Mouse (Mus musculus): Measurements from ENCODE around the gene Acvr1b. TPM values are rescaled to one million over a fixed set of nuclear protein-coding genes. Genes with fewer than 3 reads are reported as not detected.

Gene Acvr1b
- 3.6 and 6.4 TPM in 2 replicates for polyA plus RNA-seq (2011; ENCODE audit: insufficient read depth, insufficient read length, low replicate concordance, missing spikeins)

DNA sequence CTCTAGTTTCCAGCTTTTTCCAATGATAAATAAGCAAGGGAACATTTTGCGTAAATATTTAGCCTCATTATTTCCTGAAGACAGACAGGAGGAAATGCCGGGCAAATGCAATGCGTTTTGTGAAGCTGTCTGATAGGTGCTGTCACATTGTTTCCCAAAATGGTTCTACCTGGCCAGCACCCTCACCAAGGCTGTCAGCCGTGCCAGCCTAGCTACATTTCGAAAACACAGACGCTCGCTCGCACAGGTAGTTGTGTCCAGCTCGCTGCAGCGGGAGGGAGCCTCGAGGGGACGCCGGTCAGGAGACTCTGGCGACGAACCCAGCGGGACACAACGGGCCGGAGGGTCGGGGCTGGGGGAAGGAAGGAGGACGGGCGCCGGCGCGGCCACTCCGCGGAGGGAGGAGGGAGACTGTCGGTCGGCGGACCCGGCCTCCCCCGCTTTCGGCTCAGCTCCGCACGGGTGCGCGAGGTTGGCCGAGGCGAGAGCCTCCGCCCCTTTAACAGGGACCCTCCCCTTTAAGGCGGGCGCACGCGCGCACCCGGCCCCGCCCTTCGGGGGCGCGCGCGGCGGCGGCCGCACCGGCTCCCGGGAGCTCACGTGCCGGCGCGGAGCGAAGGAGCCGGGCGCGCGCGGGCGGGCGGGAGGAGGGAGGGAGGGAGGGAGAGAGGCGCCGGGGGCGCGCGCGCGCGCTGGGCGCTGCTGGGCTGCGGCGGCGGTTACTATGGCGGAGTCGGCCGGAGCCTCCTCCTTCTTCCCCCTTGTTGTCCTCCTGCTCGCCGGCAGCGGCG lies at the start of gene Acvr1b:
TSS of gene Acvr1b (plus strand) at position 647 of the 791 bp plus-strand sequence.
- no peak for TF ChIP-seq CTCF (IDR thresholded peaks at IDR 0.05; ENCODE audit: control insufficient read depth, insufficient read depth, low read length)
- TF ChIP-seq POLR2A (IDR thresholded peaks at IDR 0.05; ENCODE audit: borderline replicate concordance, control insufficient read depth, low read depth, low read length), result peak; percentile 74; the same call in 1 of the 2 replicates
- Histone ChIP-seq H3K4me3 (replicated peaks; ENCODE audit: control insufficient read depth, low read depth, low read length) (peak within 1 kb of the TSS; percentile 73), H3K4me1 (ENCODE audit: control insufficient read depth, insufficient read depth, low read length) (no peaks in the 10 kb centered on the region; the same call in none of the 2 replicates), H3K27ac (ENCODE audit: control insufficient read depth, insufficient read depth, low read depth, low read length, poor library complexity) (peak within 1 kb of the TSS; percentile 77)
- WGBS, result under 1% methylated on average over 56 of the region's 87 CpGs

DNA sequence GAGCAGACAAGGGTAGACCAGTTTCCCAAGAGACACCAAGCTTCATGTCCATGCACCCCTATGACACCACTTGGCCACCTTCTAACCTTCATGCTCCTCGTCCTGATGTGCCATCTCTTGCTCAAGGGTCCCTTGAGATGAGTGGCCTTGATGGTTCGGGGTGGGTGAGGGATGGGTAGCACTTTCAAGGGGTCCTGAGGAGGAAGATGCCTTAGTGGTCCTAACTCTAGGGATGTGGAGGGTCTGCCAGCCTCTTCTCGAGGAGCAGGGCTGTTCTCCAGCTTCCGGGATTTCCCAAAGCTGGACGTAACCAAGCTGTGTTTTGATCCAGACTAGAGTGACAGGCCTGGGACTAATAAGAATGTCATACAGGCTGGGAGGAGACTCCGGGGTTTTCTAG lies 48.3 kb upstream of the Acvr1b start:
- Histone ChIP-seq H3K4me1 (ENCODE audit: control insufficient read depth, insufficient read depth, low read length) (no peaks in the 10 kb centered on the region; the same call in 1 of the 2 replicates), H3K27ac (ENCODE audit: control insufficient read depth, insufficient read depth, low read depth, low read length, poor library complexity) (no peak overlapping the region), H3K4me3 (replicated peaks; ENCODE audit: control insufficient read depth, low read depth, low read length) (no peak overlapping the region)
- 86% methylated on average over 6 of the region's 6 CpGs for WGBS
- TF ChIP-seq POLR2A (IDR thresholded peaks at IDR 0.05; ENCODE audit: borderline replicate concordance, control insufficient read depth, low read depth, low read length), result no peak
- no peak for TF ChIP-seq CTCF (IDR thresholded peaks at IDR 0.05; ENCODE audit: control insufficient read depth, insufficient read depth, low read length)

- WGBS, result 82% methylated on average over 12 of the region's 12 CpGs
- no peak overlapping the region for H3K4me3 ChIP-seq (replicated peaks; ENCODE audit: control insufficient read depth, low read depth, low read length)
- no peaks in the 10 kb centered on the region; the same call in 1 of the 2 replicates for H3K4me1 ChIP-seq (ENCODE audit: control insufficient read depth, insufficient read depth, low read length)
- TF ChIP-seq POLR2A (IDR thresholded peaks at IDR 0.05; ENCODE audit: borderline replicate concordance, control insufficient read depth, low read depth, low read length) (no peak), CTCF (IDR thresholded peaks at IDR 0.05; ENCODE audit: control insufficient read depth, insufficient read depth, low read length) (no peak)
- H3K27ac ChIP-seq (ENCODE audit: control insufficient read depth, insufficient read depth, low read depth, low read length, poor library complexity), result no peak overlapping the region
These were observed 46.9 kb upstream of the Acvr1b start for GRCm38 (mm10) chr15:101126876-101127544.

- WGBS, result 9% methylated on average over 46 of the region's 46 CpGs
- Histone ChIP-seq H3K4me3 (replicated peaks; ENCODE audit: control insufficient read depth, low read depth, low read length) (peak within 1 kb of the TSS; percentile 55), H3K27ac (ENCODE audit: control insufficient read depth, insufficient read depth, low read depth, low read length, poor library complexity) (peak within 1 kb of the TSS; percentile 59), H3K4me1 (ENCODE audit: control insufficient read depth, insufficient read depth, low read length) (no peaks in the 10 kb centered on the region; the same call in 1 of the 2 replicates)
- no peak for TF ChIP-seq POLR2A (IDR thresholded peaks at IDR 0.05; ENCODE audit: borderline replicate concordance, control insufficient read depth, low read depth, low read length)
- no peak for TF ChIP-seq CTCF (IDR thresholded peaks at IDR 0.05; ENCODE audit: control insufficient read depth, insufficient read depth, low read length)
These were observed 45.4 kb upstream of the Acvr1b start, which contains the start of gene Acvrl1 for GRCm38 (mm10) chr15:101128181-101129089. TSS of gene Acvrl1 (plus strand) at chr15:101128522.

DNA sequence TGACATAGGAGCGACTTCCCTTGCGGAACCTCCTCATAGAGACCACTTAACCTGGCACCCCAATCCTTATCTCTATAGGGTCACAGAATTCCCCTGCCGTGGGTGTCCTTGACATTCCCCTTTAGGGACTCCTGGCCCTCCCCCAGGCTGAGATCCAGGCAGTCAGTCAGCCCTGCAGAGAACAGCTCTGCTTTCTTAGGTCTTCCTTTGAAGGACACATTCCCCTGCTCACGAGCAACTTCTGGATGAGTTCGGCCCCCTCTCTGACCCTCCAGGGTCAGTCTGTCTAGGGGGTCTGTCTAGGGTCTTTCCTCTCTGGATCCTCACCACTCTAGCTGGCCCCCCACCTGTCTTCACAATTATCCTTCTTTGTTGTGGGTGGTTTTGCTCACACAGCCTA lies 44.5 kb upstream of the Acvr1b start:
- H3K4me3 ChIP-seq (replicated peaks; ENCODE audit: control insufficient read depth, low read depth, low read length), result no peak overlapping the region
- no peak overlapping the region for H3K27ac ChIP-seq (ENCODE audit: control insufficient read depth, insufficient read depth, low read depth, low read length, poor library complexity)
- TF ChIP-seq CTCF (IDR thresholded peaks at IDR 0.05; ENCODE audit: control insufficient read depth, insufficient read depth, low read length), result no peak
- TF ChIP-seq POLR2A (IDR thresholded peaks at IDR 0.05; ENCODE audit: borderline replicate concordance, control insufficient read depth, low read depth, low read length), result no peak
- H3K4me1 ChIP-seq (ENCODE audit: control insufficient read depth, insufficient read depth, low read length), result no peaks in the 10 kb centered on the region; the same call in 1 of the 2 replicates
- 47% methylated on average over 5 of the region's 5 CpGs for WGBS

GRCm38 (mm10) chr15:101131498-101131897 lies 42.4 kb upstream of the Acvr1b start:
- H3K4me1 ChIP-seq (ENCODE audit: control insufficient read depth, insufficient read depth, low read length), result no peaks in the 10 kb centered on the region; the same call in none of the 2 replicates
- TF ChIP-seq POLR2A (IDR thresholded peaks at IDR 0.05; ENCODE audit: borderline replicate concordance, control insufficient read depth, low read depth, low read length), result no peak
- no peak for TF ChIP-seq CTCF (IDR thresholded peaks at IDR 0.05; ENCODE audit: control insufficient read depth, insufficient read depth, low read length)
- H3K27ac ChIP-seq (ENCODE audit: control insufficient read depth, insufficient read depth, low read depth, low read length, poor library complexity), result no peak overlapping the region
- no peak overlapping the region for H3K4me3 ChIP-seq (replicated peaks; ENCODE audit: control insufficient read depth, low read depth, low read length)
- WGBS, result 11% methylated on average over 11 of the region's 11 CpGs

GRCm38 (mm10) chr15:101132041-101132440 lies 41.8 kb upstream of the Acvr1b start:
- Histone ChIP-seq H3K4me1 (ENCODE audit: control insufficient read depth, insufficient read depth, low read length) (no peaks in the 10 kb centered on the region; the same call in none of the 2 replicates), H3K27ac (ENCODE audit: control insufficient read depth, insufficient read depth, low read depth, low read length, poor library complexity) (no peak overlapping the region), H3K4me3 (replicated peaks; ENCODE audit: control insufficient read depth, low read depth, low read length) (no peak overlapping the region)
- WGBS, result 66% methylated on average over 6 of the region's 6 CpGs
- TF ChIP-seq CTCF (IDR thresholded peaks at IDR 0.05; ENCODE audit: control insufficient read depth, insufficient read depth, low read length) (no peak), POLR2A (IDR thresholded peaks at IDR 0.05; ENCODE audit: borderline replicate concordance, control insufficient read depth, low read depth, low read length) (no peak)

Data from bone marrow, adult 2 months (tissue).